Mouse (Mus musculus): ENCODE data around the gene Lsm2.

DNA sequence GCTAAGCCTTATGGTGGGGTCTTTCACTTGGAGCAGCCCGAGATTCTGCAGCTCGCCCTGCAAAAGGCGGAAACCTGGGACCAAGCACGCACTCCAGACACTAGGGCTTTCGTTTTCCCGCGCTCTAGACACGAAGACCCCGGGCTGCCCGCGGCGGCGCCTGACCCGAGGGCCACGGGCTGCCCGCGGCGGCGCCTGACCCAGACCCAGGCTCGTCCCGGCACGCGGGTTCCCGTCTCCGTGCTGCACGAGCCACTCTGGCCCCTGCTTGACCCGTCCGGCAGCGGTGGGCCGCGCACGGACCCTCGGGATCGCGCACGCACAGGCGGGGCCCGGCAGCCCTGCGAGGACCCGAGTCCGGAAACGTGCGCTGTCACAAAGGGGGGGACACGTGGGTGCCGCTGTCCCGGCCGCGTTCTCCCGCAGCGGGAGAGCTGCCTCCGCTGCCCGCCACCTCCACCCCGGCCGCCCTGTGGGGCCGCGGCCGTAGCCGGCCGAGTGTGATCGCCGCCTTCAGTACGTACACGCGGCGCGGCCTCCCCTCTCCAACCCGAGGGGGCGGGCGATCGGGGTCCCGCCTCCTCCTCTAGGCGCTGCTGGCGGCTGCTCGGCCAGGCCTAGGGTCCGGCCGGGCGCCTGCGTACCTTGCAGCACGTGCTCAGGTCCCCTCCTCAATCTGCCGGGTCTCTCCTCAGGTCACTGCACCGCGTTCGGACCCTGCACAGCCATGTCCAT lies 19.2 kb downstream of the Lsm2 start, which contains the start of gene Vars:
- TF ChIP-seq CTCF (IDR thresholded peaks at IDR 0.05; ENCODE audit: control insufficient read depth, insufficient read depth, insufficient read length) (no peak), USF1 (IDR thresholded peaks at IDR 0.05; ENCODE audit: low read depth) (peak; percentile 6), MAX (IDR thresholded peaks at IDR 0.05) (peak; percentile 99)

All from C2C12 (cell line).